Mouse (Mus musculus) ES-Bruce4 (cell line): ENCODE measurements around the gene Apex1.

Source experiments
- CTCF ChIP-seq: IDR thresholded peaks from one replicate; pipeline ENCODE4 v1.8.1; 2011; ENCODE audit warnings: low read depth, low read length
- EP300 ChIP-seq: IDR thresholded peaks from 2 replicates; pipeline ENCODE4 v1.6.1; 2011; ENCODE audit warnings: low read depth, low read length; ENCODE audit not compliant: insufficient read depth
- POLR2A ChIP-seq: IDR thresholded peaks from one replicate; pipeline ENCODE4 v1.8.1; 2011; ENCODE audit warnings: low read length; ENCODE audit not compliant: insufficient read depth

GRCm38 (mm10) chr14:50876236-50876950 lies 48.4 kb upstream of the Apex1 start:
- TF ChIP-seq EP300 (no peak), POLR2A (no peak), CTCF (no peak)
